Mouse (Mus musculus) megakaryocyte, embryonic 14.5 days (primary cell): ENCODE results near the gene Gpx8. TPM values are rescaled to one million over a fixed set of nuclear protein-coding genes. Genes with fewer than 3 reads are reported as not detected.

Experiments
- H3K27me3 ChIP-seq: replicated peaks from 2 replicates; pipeline ENCODE3; 2012; ENCODE audit warnings: inconsistent platforms
- H3K36me3 ChIP-seq: replicated peaks from 2 replicates; pipeline ENCODE3; 2012; ENCODE audit warnings: low read length, inconsistent platforms, mixed read lengths
- H3K4me1 ChIP-seq: 2 replicates; pipeline ENCODE4 v1.6.1; 2012; ENCODE audit warnings: inconsistent platforms
- H3K4me3 ChIP-seq: replicated peaks from 2 replicates; pipeline ENCODE3; 2012; ENCODE audit warnings: moderate library complexity, mild to moderate bottlenecking, inconsistent platforms
- H3K9me3 ChIP-seq: 2 replicates; pipeline ENCODE4 v1.6.1; 2012; ENCODE audit warnings: inconsistent platforms
- FLI1 ChIP-seq: IDR thresholded peaks from 2 replicates; pipeline ENCODE4 v1.6.1; 2012; ENCODE audit warnings: low read length, inconsistent platforms, mixed read lengths
- GATA1 ChIP-seq: IDR thresholded peaks from 3 replicates; pipeline ENCODE4 v1.6.1; 2012; ENCODE audit warnings: mixed read lengths, low read length, inconsistent platforms, borderline replicate concordance
- polyA plus RNA-seq: library from polyadenylated mRNA; stranded (reverse); fragments of >175 nt; gene quantifications from 2 replicates; pipeline ENCODE4 v1.2.3, GENCODE M21; 2012; ENCODE audit warnings: low replicate concordance; ENCODE audit not compliant: insufficient read depth

The Gpx8 gene
- polyA plus RNA-seq, 1 experiment, result not detected

GRCm38 (mm10) chr13:113054230-113054629 is 8.0 kb upstream of the Gpx8 start:
- TF ChIP-seq GATA1, result no peak
- no peak for TF ChIP-seq FLI1
- Histone ChIP-seq H3K27me3 (peaks cover 10% of the 10 kb centered on the region), H3K9me3 (peaks cover 3% of the 10 kb centered on the region; the same call in 1 of the 2 replicates), H3K4me3 (no peak overlapping the region), H3K36me3 (no peaks in the 10 kb centered on the region), H3K4me1 (no peaks in the 10 kb centered on the region; the same call in 1 of the 2 replicates)

- H3K4me1 ChIP-seq, result peaks cover 23% of the 10 kb centered on the region
- no peaks in the 10 kb centered on the region for H3K9me3 ChIP-seq
- H3K36me3 ChIP-seq, result no peaks in the 10 kb centered on the region
These were observed 1.4 kb upstream of the Gpx8 start for GRCm38 (mm10) chr13:113047647-113048046.

GRCm38 (mm10) chr13:113047018-113047417 is 808 bp upstream of the Gpx8 start:
- Histone ChIP-seq H3K27me3 (peaks cover 10% of the 10 kb centered on the region), H3K9me3 (no peaks in the 10 kb centered on the region), H3K36me3 (no peaks in the 10 kb centered on the region), H3K4me3 (no peak overlapping the region), H3K4me1 (peaks cover 23% of the 10 kb centered on the region)
- TF ChIP-seq GATA1 (no peak), FLI1 (no peak)

More at GRCm38 (mm10) chr13:113047647-113048046, 1.4 kb upstream of the Gpx8 start:
- TF ChIP-seq FLI1 (no peak), GATA1 (no peak)
- Histone ChIP-seq H3K4me3 (no peak overlapping the region), H3K27me3 (peaks cover 10% of the 10 kb centered on the region)

GRCm38 (mm10) chr13:113045458-113046110 is 626 bp downstream of the Gpx8 start:
- H3K36me3 ChIP-seq, result no peaks in the 10 kb centered on the region
- no peaks in the 10 kb centered on the region for H3K9me3 ChIP-seq
- H3K4me3 ChIP-seq, result peak overlapping the region; percentile 87
- peaks cover 23% of the 10 kb centered on the region for H3K4me1 ChIP-seq
- TF ChIP-seq GATA1, result no peak
- TF ChIP-seq FLI1, result no peak
- peaks cover 17% of the 10 kb centered on the region for H3K27me3 ChIP-seq

- H3K4me1 ChIP-seq, result peaks cover 23% of the 10 kb centered on the region
- peaks cover 18% of the 10 kb centered on the region for H3K27me3 ChIP-seq
- H3K9me3 ChIP-seq, result no peaks in the 10 kb centered on the region
- TF ChIP-seq GATA1 (no peak), FLI1 (no peak)
- no peaks in the 10 kb centered on the region for H3K36me3 ChIP-seq
- no peak overlapping the region for H3K4me3 ChIP-seq
These were observed 1.3 kb downstream of the Gpx8 start for GRCm38 (mm10) chr13:113044876-113045275.

GRCm38 (mm10) chr13:113035852-113036251 is 10.4 kb downstream of the Gpx8 start:
- TF ChIP-seq FLI1 (no peak), GATA1 (no peak)
- no peaks in the 10 kb centered on the region for H3K36me3 ChIP-seq
- peak overlapping the region; percentile 91 for H3K4me3 ChIP-seq
- peaks cover 62% of the 10 kb centered on the region for H3K27me3 ChIP-seq
- peaks cover 38% of the 10 kb centered on the region for H3K4me1 ChIP-seq
- no peaks in the 10 kb centered on the region for H3K9me3 ChIP-seq

GRCm38 (mm10) chr13:113034950-113035421 is 11.2 kb downstream of the Gpx8 start, which contains the start of gene Cdc20b:
TSS of gene Cdc20b (plus strand) at chr13:113035111.
- no peaks in the 10 kb centered on the region for H3K36me3 ChIP-seq
- peaks cover 38% of the 10 kb centered on the region for H3K4me1 ChIP-seq
- H3K9me3 ChIP-seq, result no peaks in the 10 kb centered on the region
- peaks cover 67% of the 10 kb centered on the region for H3K27me3 ChIP-seq
- TF ChIP-seq GATA1, result no peak
- TF ChIP-seq FLI1, result no peak
- peak within 1 kb of the TSS; percentile 91 for H3K4me3 ChIP-seq

GRCm38 (mm10) chr13:113034271-113034886 is 11.8 kb downstream of the Gpx8 start:
- H3K4me3 ChIP-seq, result peak overlapping the region; percentile 91
- no peak for TF ChIP-seq FLI1
- no peak for TF ChIP-seq GATA1
- no peaks in the 10 kb centered on the region for H3K9me3 ChIP-seq
- H3K27me3 ChIP-seq, result peaks cover 69% of the 10 kb centered on the region
- no peaks in the 10 kb centered on the region for H3K36me3 ChIP-seq
- H3K4me1 ChIP-seq, result peaks cover 33% of the 10 kb centered on the region

GRCm38 (mm10) chr13:113032831-113033230 is 13.4 kb downstream of the Gpx8 start:
- Histone ChIP-seq H3K36me3 (no peaks in the 10 kb centered on the region), H3K9me3 (no peaks in the 10 kb centered on the region), H3K27me3 (peaks cover 80% of the 10 kb centered on the region), H3K4me3 (no peak overlapping the region), H3K4me1 (peaks cover 33% of the 10 kb centered on the region)
- TF ChIP-seq FLI1 (no peak), GATA1 (no peak)
